Mouse (Mus musculus) liver, adult 2 months (tissue): Measurements from ENCODE around the gene Fyb. TPM values are rescaled to one million over a fixed set of nuclear protein-coding genes. Genes with fewer than 3 reads are reported as not detected.

ENCODE experiments used
- DNase-seq: peaks from one replicate; pipeline ENCODE4 v3.0.0-alpha.2; 2011; ENCODE audit warnings: low read depth, low spot score; ENCODE audit errors: extremely low read depth
- H3K27ac ChIP-seq: fragments of 200-500 bp; replicated peaks from 2 replicates; pipeline ENCODE4 v1.5.1; 2012; ENCODE audit warnings: low read depth, mild to moderate bottlenecking, control low read depth, inconsistent platforms, low read length; ENCODE audit not compliant: insufficient read depth
- H3K27me3 ChIP-seq: fragments of 200-500 bp; 2 replicates; pipeline ENCODE4 v1.6.1; 2012; ENCODE audit warnings: mild to moderate bottlenecking, moderate library complexity, low read length, inconsistent platforms; ENCODE audit not compliant: control insufficient read depth, insufficient read depth
- H3K36me3 ChIP-seq: fragments of 200-500 bp; 2 replicates; pipeline ENCODE4 v1.6.1; 2012; ENCODE audit warnings: low read length, inconsistent platforms; ENCODE audit not compliant: control insufficient read depth, insufficient read depth
- H3K4me1 ChIP-seq: fragments of 200-500 bp; 2 replicates; pipeline ENCODE4 v1.6.1; 2011; ENCODE audit warnings: low read length; ENCODE audit not compliant: control insufficient read depth, insufficient read depth
- H3K4me3 ChIP-seq: fragments of 200-500 bp; 2 replicates; pipeline ENCODE4 v1.5.1; 2011; ENCODE audit warnings: low read depth, mild to moderate bottlenecking, control low read depth, low read length, moderate library complexity; ENCODE audit not compliant: insufficient read depth
- H3K79me2 ChIP-seq: fragments of 200-500 bp; 2 replicates; pipeline ENCODE4 v1.6.1; 2012; ENCODE audit warnings: inconsistent platforms, mild to moderate bottlenecking, low read length, moderate library complexity; ENCODE audit not compliant: control insufficient read depth, insufficient read depth
- H3K9ac ChIP-seq: fragments of 200-500 bp; 2 replicates; pipeline ENCODE4 v1.6.1; 2012; ENCODE audit warnings: low read depth, mild to moderate bottlenecking, control low read depth, inconsistent platforms, low read length
- CTCF ChIP-seq: fragments of 200-500 bp; IDR thresholded peaks from 2 replicates; pipeline ENCODE4 v1.5.1; 2011; ENCODE audit warnings: low read depth, low read length, control low read depth
- POLR2A ChIP-seq: fragments of 200-500 bp; IDR thresholded peaks from 2 replicates; pipeline ENCODE4 v1.6.1; 2011; ENCODE audit warnings: low read length, control low read depth; ENCODE audit not compliant: insufficient read depth; ENCODE audit errors: extremely low read depth
- WGBS: fragments of 180-500 bp; shearing (Covaris S2); methylation state at CpG from one replicate; pipeline ENCODE4 v1.1.7; 2018; 5-methylcytosine and 5-hydroxymethylcytosine counted together
- polyA plus RNA-seq: library from polyadenylated mRNA; depleted of rRNA; stranded (reverse); fragments of >200 nt; gene quantifications from 2 replicates; pipeline ENCODE4 v1.2.3, GENCODE M21; 2012; rRNA removed
- total RNA-seq: library from RNA; depleted of rRNA; stranded (reverse); fragments of >200 nt; gene quantifications from 2 replicates; pipeline ENCODE4 v1.2.3, GENCODE M21; 2014; rRNA removed

Fyb gene
- total RNA-seq = 40.8 and 42.3 TPM in 2 replicates
- 61.4 and 98.2 TPM in 2 replicates for polyA plus RNA-seq

GRCm38 (mm10) chr15:6522653-6523167, at the start of gene Fyb:
Fyb (plus strand) TSS chr15:6522853.
- peak; percentile 9 for DNase-seq
- Histone ChIP-seq H3K9ac (no peak within 1 kb of the TSS), H3K36me3 (peaks cover 5% of the 10 kb centered on the region; the same call in 1 of the 2 replicates), H3K79me2 (no peaks in the 10 kb centered on the region), H3K27ac (no peak within 1 kb of the TSS), H3K27me3 (no peaks in the 10 kb centered on the region), H3K4me3 (no peak within 1 kb of the TSS), H3K4me1 (peaks cover 3% of the 10 kb centered on the region)
- TF ChIP-seq CTCF (no peak), POLR2A (no peak)
- 86% methylated on average over 8 of the region's 8 CpGs for WGBS

- TF ChIP-seq POLR2A (no peak), CTCF (no peak)
- Histone ChIP-seq H3K4me3 (no peak overlapping the region), H3K79me2 (no peaks in the 10 kb centered on the region), H3K4me1 (no peaks in the 10 kb centered on the region; the same call in 1 of the 2 replicates), H3K27me3 (no peaks in the 10 kb centered on the region), H3K9ac (no peak overlapping the region), H3K27ac (no peak overlapping the region), H3K36me3 (peaks cover 77% of the 10 kb centered on the region)
- 41% methylated on average over 3 of the region's 3 CpGs for WGBS
- DNase-seq = no peak
These were observed 39.1 kb upstream of the Fyb start for GRCm38 (mm10) chr15:6483561-6483960.

GRCm38 (mm10) chr15:6492386-6492785, 30.3 kb upstream of the Fyb start:
- 97% methylated on average over 2 of the region's 2 CpGs for WGBS

GRCm38 (mm10) chr15:6498396-6499070, 24.1 kb upstream of the Fyb start:
- Histone ChIP-seq H3K36me3 (peaks cover 33% of the 10 kb centered on the region), H3K4me1 (no peaks in the 10 kb centered on the region), H3K27ac (no peak overlapping the region), H3K27me3 (no peaks in the 10 kb centered on the region), H3K4me3 (no peak overlapping the region), H3K79me2 (no peaks in the 10 kb centered on the region), H3K9ac (no peak overlapping the region)
- DNase-seq = no peak
- TF ChIP-seq POLR2A (no peak), CTCF (no peak)
- WGBS = 93% methylated on average over 10 of the region's 10 CpGs

More at GRCm38 (mm10) chr15:6492386-6492785, 30.3 kb upstream of the Fyb start:
- no peak for TF ChIP-seq CTCF
- no peak for TF ChIP-seq POLR2A
- Histone ChIP-seq H3K27me3 (no peaks in the 10 kb centered on the region), H3K36me3 (peaks cover 54% of the 10 kb centered on the region), H3K4me1 (no peaks in the 10 kb centered on the region), H3K27ac (no peak overlapping the region), H3K9ac (no peak overlapping the region), H3K4me3 (no peak overlapping the region), H3K79me2 (no peaks in the 10 kb centered on the region)
- no peak for DNase-seq

GRCm38 (mm10) chr15:6500787-6501186, 21.9 kb upstream of the Fyb start:
- H3K27ac ChIP-seq = no peak overlapping the region
- TF ChIP-seq POLR2A = no peak
- peak; percentile 31 for TF ChIP-seq CTCF
- no peaks in the 10 kb centered on the region for H3K27me3 ChIP-seq
- no peaks in the 10 kb centered on the region for H3K79me2 ChIP-seq
- no peak overlapping the region for H3K9ac ChIP-seq
- no peaks in the 10 kb centered on the region for H3K4me1 ChIP-seq
- H3K4me3 ChIP-seq = no peak overlapping the region
- DNase-seq = peak; percentile 17
- peaks cover 21% of the 10 kb centered on the region for H3K36me3 ChIP-seq
- WGBS = 42% methylated on average over 1 of the region's 1 CpGs

- Histone ChIP-seq H3K79me2 (no peaks in the 10 kb centered on the region), H3K9ac (no peak overlapping the region), H3K4me3 (no peak overlapping the region), H3K27me3 (no peaks in the 10 kb centered on the region), H3K4me1 (peaks cover 3% of the 10 kb centered on the region), H3K36me3 (peaks cover 5% of the 10 kb centered on the region; the same call in 1 of the 2 replicates), H3K27ac (no peak overlapping the region)
- TF ChIP-seq POLR2A = no peak
- no peak for TF ChIP-seq CTCF
- DNase-seq = no peak
- WGBS = 97% methylated on average over 1 of the region's 1 CpGs
These were observed 5.1 kb upstream of the Fyb start for GRCm38 (mm10) chr15:6517525-6517924.
